Mouse (Mus musculus): Measurements from ENCODE around the gene Cmtm3.

DNA sequence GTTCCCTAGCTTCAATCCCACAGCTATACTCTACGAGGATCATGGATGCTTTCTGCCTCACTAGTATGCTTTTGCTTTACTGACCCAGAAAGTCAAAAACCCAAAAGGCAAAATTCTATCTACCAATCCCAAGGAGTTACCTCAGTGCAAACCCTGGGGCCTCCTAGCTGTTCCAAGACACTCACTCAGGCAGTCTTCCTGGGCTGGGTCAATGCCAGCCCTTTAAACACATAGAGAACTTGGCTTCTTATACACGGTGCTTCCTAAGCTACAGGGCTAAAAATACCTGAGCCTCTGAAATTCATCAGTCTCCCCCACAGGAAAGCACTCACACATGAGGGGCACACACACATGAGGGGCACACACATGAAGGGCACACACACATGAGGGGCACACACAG lies 44.1 kb downstream of the Cmtm3 start:
- TF ChIP-seq CTCF (IDR thresholded peaks at IDR 0.05; ENCODE audit: low read depth, low read length) (no peak), POLR2A (IDR thresholded peaks at IDR 0.05; ENCODE audit: extremely low read depth, insufficient read depth, low read length) (no peak)
